Mouse (Mus musculus) duodenum, adult 2 months (tissue): ENCODE measurements around the gene Scamp2. TPM values are rescaled to one million over a fixed set of nuclear protein-coding genes. Genes with fewer than 3 reads are reported as not detected.

Experiments used
- polyA plus RNA-seq: library from polyadenylated mRNA; depleted of rRNA; stranded (reverse); fragments of >200 nt; gene quantifications from 2 replicates; pipeline ENCODE4 v1.2.3, GENCODE M21; 2012; ENCODE audit warnings: low replicate concordance; rRNA removed

Scamp2 gene
- 141 and 204 TPM in 2 replicates for polyA plus RNA-seq

GRCm38 (mm10) chr9:57560861-57561710, at the start of gene Scamp2:
TSS of gene Scamp2 (plus strand) at chr9:57560943.

GRCm38 (mm10) chr9:57521056-57521911, 39.5 kb upstream of the Scamp2 start, which contains the start of gene Cox5a:
TSS of gene Cox5a (plus strand) at chr9:57521274.

GRCm38 (mm10) chr9:57537044-57537727, 23.6 kb upstream of the Scamp2 start, which contains the start of gene Fam219b:
TSS of gene Fam219b (plus strand) at chr9:57537528.

GRCm38 (mm10) chr9:57552139-57552887, 8.4 kb upstream of the Scamp2 start, which contains the start of gene Mpi:
TSS of gene Mpi (minus strand) at chr9:57552763.

GRCm38 (mm10) chr9:57589224-57590126, 28.7 kb downstream of the Scamp2 start, which contains the start of gene Ulk3:
TSS of gene Ulk3 (plus strand) at chr9:57589452.

GRCm38 (mm10) chr9:57606139-57606851, 45.6 kb downstream of the Scamp2 start, which contains the start of gene Cplx3:
TSS of gene Cplx3 (minus strand) at chr9:57606281.

GRCm38 (mm10) chr9:57620674-57621073, 59.9 kb downstream of the Scamp2 start, which contains the start of gene Lman1l:
TSS of gene Lman1l (minus strand) at chr9:57620774.

Other genes with a start within 250 kb of the Scamp2 start
- gene Ppcdc, start 120.8 kb upstream of the Scamp2 start, polyA plus RNA-seq: 17.8 and 25.2 TPM in 2 replicates
- 134 and 141 TPM in 2 replicates for gene Scamp5, start 92.9 kb upstream of the Scamp2 start, polyA plus RNA-seq
- 3.0 and 7.2 TPM in 2 replicates for gene Rpp25, start 56.9 kb upstream of the Scamp2 start, polyA plus RNA-seq
- gene Cox5a, start 39.7 kb upstream of the Scamp2 start, polyA plus RNA-seq: 1,517 and 2,988 TPM in 2 replicates
- gene Fam219b, start 23.4 kb upstream of the Scamp2 start, polyA plus RNA-seq: 5.5 and 9.4 TPM in 2 replicates
- gene Mpi, start 8.2 kb upstream of the Scamp2 start, polyA plus RNA-seq: 49.8 and 96.3 TPM in 2 replicates
- 14.0 and 14.6 TPM in 2 replicates for gene Ulk3, start 28.5 kb downstream of the Scamp2 start, polyA plus RNA-seq
- not detected in 2 replicates for gene Cplx3, start 45.3 kb downstream of the Scamp2 start, polyA plus RNA-seq
- not detected in 2 replicates for gene Lman1l, start 59.8 kb downstream of the Scamp2 start, polyA plus RNA-seq
- gene Csk, start 92.7 kb downstream of the Scamp2 start, polyA plus RNA-seq: 59.9 and 96.3 TPM in 2 replicates
- 0.60 TPM in 1 of 2 replicates, not detected in the other for gene Cyp1a2, start 122.8 kb downstream of the Scamp2 start, polyA plus RNA-seq
- gene Cyp1a1, start 127.0 kb downstream of the Scamp2 start, polyA plus RNA-seq: 4.5 and 47.1 TPM in 2 replicates
- gene Edc3, start 147.6 kb downstream of the Scamp2 start, polyA plus RNA-seq: 6.1 and 6.2 TPM in 2 replicates
- 41.9 and 49.1 TPM in 2 replicates for gene Clk3, start 204.9 kb downstream of the Scamp2 start, polyA plus RNA-seq